8 mouse cellular contexts compared by ENCODE assay signal in genomic region chr3:117868091-117868490, GRCm38 (mm10). TPM values are rescaled to one million over a fixed set of nuclear protein-coding genes. Genes with fewer than 3 reads are reported as not detected.
DNase-seq lines count a peak whose midpoint lies in the region; ATAC-seq and TF ChIP-seq lines count a peak whose summit lies in the region.

No protein-coding gene starts in this region.

- H3K9me3 ChIP-seq in embryonic facial prominence, embryonic 14.5 days (ENCODE audit: control insufficient read depth, low read length) = no peaks in the 10 kb centered on the region
- no peaks in the 10 kb centered on the region for H3K9me3 ChIP-seq in hindbrain, embryonic 13.5 days
- H3K9me3 ChIP-seq in liver, postnatal 0 days (ENCODE audit: low read length) = no peaks in the 10 kb centered on the region

- no peak for ATAC-seq in embryonic facial prominence, embryonic 14.5 days (ENCODE audit: low read depth)
- ATAC-seq in hindbrain, embryonic 13.5 days (ENCODE audit: low FRiP score) = no peak
- peak; percentile 10 for ATAC-seq in liver, postnatal 0 days

- TF ChIP-seq CTCF in liver, postnatal 0 days (IDR thresholded peaks at IDR 0.05; ENCODE audit: low read depth) = no peak

- intact Hi-C loops in gastrocnemius, postnatal 14 days (cut with DNase I; ENCODE audit: low total_unique reads) = no loop called here

- H3K4me1 ChIP-seq in embryonic facial prominence, embryonic 14.5 days (ENCODE audit: control insufficient read depth, insufficient read depth, low read length) = 0 out of 2 replicates have a peak, but pooled peaks cover 4% of the 10 kb centered on the region
- H3K4me1 ChIP-seq in hindbrain, embryonic 13.5 days (replicated peaks) = no peaks in the 10 kb centered on the region
- peaks cover 5% of the 10 kb centered on the region; the same call in 1 of the 2 replicates for H3K4me1 ChIP-seq in liver, postnatal 0 days (ENCODE audit: insufficient read depth)

- no peaks in the 10 kb centered on the region for H3K27me3 ChIP-seq in embryonic facial prominence, embryonic 14.5 days (replicated peaks; ENCODE audit: control insufficient read depth, insufficient read depth, low read length)
- no peaks in the 10 kb centered on the region for H3K27me3 ChIP-seq in hindbrain, embryonic 13.5 days
- no peaks in the 10 kb centered on the region for H3K27me3 ChIP-seq in liver, postnatal 0 days (ENCODE audit: insufficient read depth, low read length)

- H3K4me2 ChIP-seq in embryonic facial prominence, embryonic 14.5 days (ENCODE audit: low read depth, low read length) = peak overlapping the region; percentile 74
- H3K4me2 ChIP-seq in hindbrain, embryonic 13.5 days = peak overlapping the region; percentile 71
- H3K4me2 ChIP-seq in liver, postnatal 0 days (ENCODE audit: low read depth, low read length) = peak overlapping the region; percentile 80

- peak; percentile 68 for DNase-seq in NIH3T3 (ENCODE audit: low read depth)
- peak; percentile 9 for DNase-seq in embryonic facial prominence, embryonic 14.5 days (ENCODE audit: low spot score)
- no peak for DNase-seq in liver, postnatal 0 days
- DNase-seq in testis, postnatal 10 days (ENCODE audit: low spot score) = no peak
- no peak for DNase-seq in gastrocnemius, postnatal 14 days
- DNase-seq in spleen, postnatal 14 days (ENCODE audit: low spot score in 2 of 2) = no peak
- no peak for DNase-seq in cerebellum, adult 8-10 months

- H3K9ac ChIP-seq in embryonic facial prominence, embryonic 14.5 days (ENCODE audit: low read depth, low read length) = peak overlapping the region; percentile 74
- peak overlapping the region; percentile 76; the same call in 1 of the 2 replicates for H3K9ac ChIP-seq in hindbrain, embryonic 13.5 days
- H3K9ac ChIP-seq in liver, postnatal 0 days (replicated peaks) = peak overlapping the region; percentile 66; the same call in 1 of the 2 replicates

- peak overlapping the region; percentile 66 for H3K4me3 ChIP-seq in embryonic facial prominence, embryonic 14.5 days (ENCODE audit: low read depth, low read length)
- peak overlapping the region; percentile 59 for H3K4me3 ChIP-seq in hindbrain, embryonic 13.5 days
- H3K4me3 ChIP-seq in liver, postnatal 0 days (ENCODE audit: low read depth, low read length) = peak overlapping the region; percentile 51

- TF ChIP-seq EP300 in liver, postnatal 0 days (IDR thresholded peaks at IDR 0.05; ENCODE audit: low read depth) = no peak

- peak overlapping the region; percentile 75; the same call in 1 of the 2 replicates for H3K27ac ChIP-seq in embryonic facial prominence, embryonic 14.5 days (replicated peaks; ENCODE audit: low read depth, low read length)
- H3K27ac ChIP-seq in hindbrain, embryonic 13.5 days = no peak overlapping the region
- H3K27ac ChIP-seq in liver, postnatal 0 days (ENCODE audit: low read depth) = peak overlapping the region; percentile 81

- WGBS in embryonic facial prominence, embryonic 14.5 days = 62% methylated on average over 2 of the region's 2 CpGs
- 75% methylated on average over 2 of the region's 2 CpGs for WGBS in hindbrain, embryonic 13.5 days
- 55% methylated on average over 2 of the region's 2 CpGs for WGBS in liver, postnatal 0 days (ENCODE audit: insufficient replicate concordance)

- no peaks in the 10 kb centered on the region for H3K36me3 ChIP-seq in embryonic facial prominence, embryonic 14.5 days (ENCODE audit: control insufficient read depth, insufficient read depth, low read length)
- H3K36me3 ChIP-seq in hindbrain, embryonic 13.5 days = no peaks in the 10 kb centered on the region
- no peaks in the 10 kb centered on the region for H3K36me3 ChIP-seq in liver, postnatal 0 days (replicated peaks; ENCODE audit: insufficient read depth, low read length)

RNA-seq across cellular contexts. Expression of gene Snx7, which starts 0.6 kb away (rescaled TPM):
- polyA plus RNA-seq in embryonic facial prominence, embryonic 14.5 days (2014; fragmentation: Nextera tagmentation; extraction: Ambion mirVana) = 42.4 and 47.1 TPM in 2 replicates
- polyA plus RNA-seq in hindbrain, embryonic 13.5 days (2015; fragmentation: Nextera tagmentation; extraction: Ambion mirVana) = 10.1 and 10.7 TPM in 2 replicates
- polyA plus RNA-seq in liver, postnatal 0 days (2015; fragmentation: Nextera tagmentation; extraction: Ambion mirVana) = 13.4 and 14.1 TPM in 2 replicates
- 1 to 10 TPM; 5.5 to 7.0 TPM for total RNA-seq in gastrocnemius, postnatal 14 days (2021)

Comparison
In these comparisons a context has a peak if more than half of its experiments do, and no peak if none do; other contexts are left out.
1. DNase-seq: peak in NIH3T3 (single experiment) and embryonic facial prominence, embryonic 14.5 days (single experiment); none in liver, postnatal 0 days (single experiment), testis, postnatal 10 days (single experiment), gastrocnemius, postnatal 14 days (single experiment), spleen, postnatal 14 days (0 of 2) and cerebellum, adult 8-10 months (single experiment).
2. Peak in every context shown above with its lines, with median percentiles within 50 percentile points of each other: H3K4me2 ChIP-seq, H3K4me3 ChIP-seq and H3K9ac ChIP-seq.